Mouse (Mus musculus): ENCODE results near the gene Gm49388. TPM values are rescaled to one million over a fixed set of nuclear protein-coding genes. Genes with fewer than 3 reads are reported as not detected.
"Not testable (repeated sequence)": the region's sequence is repeated elsewhere in the genome, so short reads cannot be mapped to it uniquely, and the experiment has no call there.

The Gm49388 gene
- total RNA-seq, 2 experiments from 2014 or later: 4.1 to 4.7 TPM

- no peak for DNase-seq (ENCODE audit: low spot score in 2 of 2)
These were observed 17.6 kb upstream of the Gm49388 start for GRCm38 (mm10) chr7:127767671-127768345.

GRCm38 (mm10) chr7:127768346-127768996 is 16.9 kb upstream of the Gm49388 start:
- DNase-seq (ENCODE audit: low spot score in 2 of 2): no peak

- peak; percentile 97 to 99 for DNase-seq (ENCODE audit: low spot score in 2 of 2)
These were observed 16.3 kb upstream of the Gm49388 start for GRCm38 (mm10) chr7:127768997-127769593.

- peak; percentile 85 to 88 for DNase-seq (ENCODE audit: low spot score in 2 of 2)
These were observed 15.8 kb upstream of the Gm49388 start, which contains the start of gene Orai3 for GRCm38 (mm10) chr7:127769651-127770038. Orai3 (plus strand) TSS chr7:127769815.

- DNase-seq (ENCODE audit: low spot score in 2 of 2): no peak
These were observed 15.1 kb upstream of the Gm49388 start for GRCm38 (mm10) chr7:127770039-127770905.

GRCm38 (mm10) chr7:127771262-127771661 is 14.1 kb upstream of the Gm49388 start:
- peak; percentile 48 to 68 for DNase-seq (ENCODE audit: low spot score in 2 of 2)

GRCm38 (mm10) chr7:127772080-127772479 is 13.3 kb upstream of the Gm49388 start:
- DNase-seq (ENCODE audit: low spot score in 2 of 2): no peak

GRCm38 (mm10) chr7:127772557-127772956 is 12.9 kb upstream of the Gm49388 start:
- DNase-seq (ENCODE audit: low spot score in 2 of 2): no peak

GRCm38 (mm10) chr7:127773664-127774384 is 11.6 kb upstream of the Gm49388 start:
- peak; percentile 63 to 71 for DNase-seq (ENCODE audit: low spot score in 2 of 2)

GRCm38 (mm10) chr7:127775837-127776236 is 9.6 kb upstream of the Gm49388 start:
- DNase-seq (ENCODE audit: low spot score in 2 of 2): not testable (repeated sequence)

- peak; percentile 86 to 91 for DNase-seq (ENCODE audit: low spot score in 2 of 2)
These were observed 9.0 kb upstream of the Gm49388 start, which contains the start of gene Setd1a for GRCm38 (mm10) chr7:127776426-127776825. Setd1a (plus strand) TSS chr7:127776670.

GRCm38 (mm10) chr7:127776878-127777473 is 8.4 kb upstream of the Gm49388 start:
- DNase-seq (ENCODE audit: low spot score in 2 of 2): peak; percentile 97 to 98

- peak in 1 of 2 experiments; percentile 39 for DNase-seq (ENCODE audit: low spot score in 2 of 2)
These were observed 7.7 kb upstream of the Gm49388 start for GRCm38 (mm10) chr7:127777474-127778266.

GRCm38 (mm10) chr7:127778350-127778749 is 7.1 kb upstream of the Gm49388 start:
- DNase-seq (ENCODE audit: low spot score in 2 of 2): no peak

GRCm38 (mm10) chr7:127797076-127797845 is 11.9 kb downstream of the Gm49388 start:
- no peak for DNase-seq (ENCODE audit: low spot score in 2 of 2)

- no peak for DNase-seq (ENCODE audit: low spot score in 2 of 2)
These were observed 13.2 kb downstream of the Gm49388 start for GRCm38 (mm10) chr7:127798591-127798990.

- no peak for DNase-seq (ENCODE audit: low spot score in 2 of 2)
These were observed 13.8 kb downstream of the Gm49388 start for GRCm38 (mm10) chr7:127799211-127799610.

- no peak for DNase-seq (ENCODE audit: low spot score in 2 of 2)
These were observed 14.3 kb downstream of the Gm49388 start for GRCm38 (mm10) chr7:127799738-127800137.

Data from layer of hippocampus, postnatal 14 days (tissue).